Mouse (Mus musculus): ENCODE measurements at regions not wholly inside any gene's neighbourhood (a gene's known extent, or its start where the extent isn't known, plus 50 kb on each side); places are given as distances from the start of the nearest gene placed in this dataset.

- H3K79me2 ChIP-seq (ENCODE audit: control insufficient read depth, insufficient read depth), result no peaks in the 10 kb centered on the region
- H3K36me3 ChIP-seq (ENCODE audit: control insufficient read depth, insufficient read depth), result no peaks in the 10 kb centered on the region
- H3ac ChIP-seq (ENCODE audit: control insufficient read depth, insufficient read length), result no peak overlapping the region
- H3K27me3 ChIP-seq (ENCODE audit: control insufficient read depth, insufficient read depth, insufficient read length), result no peaks in the 10 kb centered on the region
- no peak overlapping the region for H3K4me3 ChIP-seq
- TF ChIP-seq MYOG (IDR thresholded peaks at IDR 0.05; ENCODE audit: control insufficient read depth in 1 of 3, insufficient read depth in 1 of 3, insufficient read length in 2 of 3, low read depth in 2 of 3) (no peak), POLR2A (IDR thresholded peaks at IDR 0.05; ENCODE audit: insufficient read length, low read depth) (no peak), REST (IDR thresholded peaks at IDR 0.05; ENCODE audit: insufficient read depth, insufficient read length) (no peak), MAX (IDR thresholded peaks at IDR 0.05; ENCODE audit: low read depth) (no peak), E2F4 (IDR thresholded peaks at IDR 0.05; ENCODE audit: insufficient read depth) (no peak), TCF12 (IDR thresholded peaks at IDR 0.05; ENCODE audit: insufficient read depth, poor library complexity, severe bottlenecking) (no peak), POLR2AphosphoS2 (IDR thresholded peaks at IDR 0.05; ENCODE audit: insufficient read length, low read depth) (no peak), MYOD1 (IDR thresholded peaks at IDR 0.05; ENCODE audit: control insufficient read depth in 1 of 3, insufficient read length in 2 of 3, low read depth in 2 of 3) (no peak), TCF3 (IDR thresholded peaks at IDR 0.05; ENCODE audit: insufficient read length, low read depth) (no peak), SRF (IDR thresholded peaks at IDR 0.05; ENCODE audit: control insufficient read depth, insufficient read length, low read depth) (no peak), CEBPB (IDR thresholded peaks at IDR 0.05; ENCODE audit: insufficient read depth, poor library complexity, severe bottlenecking) (no peak), USF1 (IDR thresholded peaks at IDR 0.05; ENCODE audit: low read depth) (no peak)
- no peak overlapping the region for H3K4me2 ChIP-seq (ENCODE audit: low read depth)
These were observed 122.8 kb upstream of the Phyhipl start for GRCm38 (mm10) chr10:70778596-70778995.

GRCm38 (mm10) chr10:70774571-70774970 is 118.8 kb upstream of the Phyhipl start:
- Histone ChIP-seq H3K79me2 (ENCODE audit: control insufficient read depth, insufficient read depth) (no peaks in the 10 kb centered on the region), H3K36me3 (ENCODE audit: control insufficient read depth, insufficient read depth) (no peaks in the 10 kb centered on the region), H3K4me2 (ENCODE audit: low read depth) (no peak overlapping the region), H3K4me3 (no peak overlapping the region), H3ac (ENCODE audit: control insufficient read depth, insufficient read length) (no peak overlapping the region), H3K27me3 (ENCODE audit: control insufficient read depth, insufficient read depth, insufficient read length) (no peaks in the 10 kb centered on the region)
- TF ChIP-seq TCF3 (IDR thresholded peaks at IDR 0.05; ENCODE audit: insufficient read length, low read depth) (no peak), MYOD1 (IDR thresholded peaks at IDR 0.05; ENCODE audit: control insufficient read depth in 1 of 3, insufficient read length in 2 of 3, low read depth in 2 of 3) (no peak), MAX (IDR thresholded peaks at IDR 0.05; ENCODE audit: low read depth) (no peak), E2F4 (IDR thresholded peaks at IDR 0.05; ENCODE audit: insufficient read depth) (no peak), USF1 (IDR thresholded peaks at IDR 0.05; ENCODE audit: low read depth) (no peak)

- Histone ChIP-seq H3K27me3 (ENCODE audit: control insufficient read depth, insufficient read depth, insufficient read length) (no peaks in the 10 kb centered on the region), H3K36me3 (ENCODE audit: control insufficient read depth, insufficient read depth) (no peaks in the 10 kb centered on the region), H3K79me2 (ENCODE audit: control insufficient read depth, insufficient read depth) (no peaks in the 10 kb centered on the region), H3ac (ENCODE audit: control insufficient read depth, insufficient read length) (no peak overlapping the region), H3K4me3 (no peak overlapping the region), H3K4me2 (ENCODE audit: low read depth) (no peak overlapping the region)
- TF ChIP-seq TCF3 (IDR thresholded peaks at IDR 0.05; ENCODE audit: insufficient read length, low read depth) (no peak), MYOD1 (IDR thresholded peaks at IDR 0.05; ENCODE audit: control insufficient read depth in 1 of 3, insufficient read length in 2 of 3, low read depth in 2 of 3) (no peak), MAX (IDR thresholded peaks at IDR 0.05; ENCODE audit: low read depth) (no peak), CEBPB (IDR thresholded peaks at IDR 0.05; ENCODE audit: insufficient read depth, poor library complexity, severe bottlenecking) (no peak), USF1 (IDR thresholded peaks at IDR 0.05; ENCODE audit: low read depth) (no peak), SRF (IDR thresholded peaks at IDR 0.05; ENCODE audit: control insufficient read depth, insufficient read length, low read depth) (no peak), REST (IDR thresholded peaks at IDR 0.05; ENCODE audit: insufficient read depth, insufficient read length) (no peak), MYOG (IDR thresholded peaks at IDR 0.05; ENCODE audit: control insufficient read depth in 1 of 3, insufficient read depth in 1 of 3, insufficient read length in 2 of 3, low read depth in 2 of 3) (no peak), E2F4 (IDR thresholded peaks at IDR 0.05; ENCODE audit: insufficient read depth) (no peak), POLR2A (IDR thresholded peaks at IDR 0.05; ENCODE audit: insufficient read length, low read depth) (no peak), TCF12 (IDR thresholded peaks at IDR 0.05; ENCODE audit: insufficient read depth, poor library complexity, severe bottlenecking) (no peak)
These were observed 118.4 kb upstream of the Phyhipl start for GRCm38 (mm10) chr10:70774159-70774558.

- TF ChIP-seq REST (IDR thresholded peaks at IDR 0.05; ENCODE audit: insufficient read depth, insufficient read length) (no peak), TCF12 (IDR thresholded peaks at IDR 0.05; ENCODE audit: insufficient read depth, poor library complexity, severe bottlenecking) (no peak), MYOG (IDR thresholded peaks at IDR 0.05; ENCODE audit: control insufficient read depth in 1 of 3, insufficient read depth in 1 of 3, insufficient read length in 2 of 3, low read depth in 2 of 3) (no peak), TCF3 (IDR thresholded peaks at IDR 0.05; ENCODE audit: insufficient read length, low read depth) (no peak), POLR2AphosphoS2 (IDR thresholded peaks at IDR 0.05; ENCODE audit: insufficient read length, low read depth) (no peak), USF1 (IDR thresholded peaks at IDR 0.05; ENCODE audit: low read depth) (no peak), MAX (IDR thresholded peaks at IDR 0.05; ENCODE audit: low read depth) (no peak), MYOD1 (IDR thresholded peaks at IDR 0.05; ENCODE audit: control insufficient read depth in 1 of 3, insufficient read length in 2 of 3, low read depth in 2 of 3) (no peak), E2F4 (IDR thresholded peaks at IDR 0.05; ENCODE audit: insufficient read depth) (no peak), CEBPB (IDR thresholded peaks at IDR 0.05; ENCODE audit: insufficient read depth, poor library complexity, severe bottlenecking) (no peak), POLR2A (IDR thresholded peaks at IDR 0.05; ENCODE audit: insufficient read length, low read depth) (no peak), SRF (IDR thresholded peaks at IDR 0.05; ENCODE audit: control insufficient read depth, insufficient read length, low read depth) (no peak)
- Histone ChIP-seq H3K27me3 (ENCODE audit: control insufficient read depth, insufficient read depth, insufficient read length) (no peaks in the 10 kb centered on the region), H3K36me3 (ENCODE audit: control insufficient read depth, insufficient read depth) (no peaks in the 10 kb centered on the region), H3ac (ENCODE audit: control insufficient read depth, insufficient read length) (no peak overlapping the region), H3K79me2 (ENCODE audit: control insufficient read depth, insufficient read depth) (no peaks in the 10 kb centered on the region), H3K4me3 (no peak overlapping the region), H3K4me2 (ENCODE audit: low read depth) (no peak overlapping the region)
These were observed 111.7 kb upstream of the Phyhipl start for GRCm38 (mm10) chr10:70767461-70767860.

- TF ChIP-seq MYOD1 (IDR thresholded peaks at IDR 0.05; ENCODE audit: control insufficient read depth in 1 of 3, insufficient read length in 2 of 3, low read depth in 2 of 3) (no peak), POLR2A (IDR thresholded peaks at IDR 0.05; ENCODE audit: insufficient read length, low read depth) (no peak), MAX (IDR thresholded peaks at IDR 0.05; ENCODE audit: low read depth) (no peak), TCF3 (IDR thresholded peaks at IDR 0.05; ENCODE audit: insufficient read length, low read depth) (no peak), CEBPB (IDR thresholded peaks at IDR 0.05; ENCODE audit: insufficient read depth, poor library complexity, severe bottlenecking) (no peak), TCF12 (IDR thresholded peaks at IDR 0.05; ENCODE audit: insufficient read depth, poor library complexity, severe bottlenecking) (no peak), REST (IDR thresholded peaks at IDR 0.05; ENCODE audit: insufficient read depth, insufficient read length) (no peak)
- Histone ChIP-seq H3K27me3 (ENCODE audit: control insufficient read depth, insufficient read depth, insufficient read length) (no peaks in the 10 kb centered on the region), H3K4me3 (no peak overlapping the region), H3K4me2 (ENCODE audit: low read depth) (peak overlapping the region; percentile 46), H3K79me2 (ENCODE audit: control insufficient read depth, insufficient read depth) (no peaks in the 10 kb centered on the region), H3ac (ENCODE audit: control insufficient read depth, insufficient read length) (no peak overlapping the region), H3K36me3 (ENCODE audit: control insufficient read depth, insufficient read depth) (no peaks in the 10 kb centered on the region)
These were observed 111.1 kb upstream of the Phyhipl start for GRCm38 (mm10) chr10:70766869-70767268.
